Mouse (Mus musculus) G1E (cell line): ENCODE measurements around the gene Myh7b.

Source experiments
- CTCF ChIP-seq: IDR thresholded peaks from 2 replicates; pipeline ENCODE4 v1.5.1; 2012; ENCODE audit warnings: low read depth, low read length, inconsistent platforms, mixed read lengths
- GATA1 ChIP-seq: IDR thresholded peaks from 2 replicates; pipeline ENCODE4 v1.6.1; 2012; ENCODE audit warnings: borderline replicate concordance, low read length, inconsistent platforms, mixed read lengths
- POLR2AphosphoS5 ChIP-seq: IDR thresholded peaks from 2 replicates; pipeline ENCODE4 v1.6.1; 2012; ENCODE audit warnings: low read depth, low read length, inconsistent platforms; ENCODE audit not compliant: insufficient replicate concordance
- TAL1 ChIP-seq: conservative IDR thresholded peaks from 2 replicates; pipeline ENCODE4 v1.6.1; 2012; ENCODE audit warnings: low read depth, low read length, inconsistent platforms, mixed read lengths

DNA sequence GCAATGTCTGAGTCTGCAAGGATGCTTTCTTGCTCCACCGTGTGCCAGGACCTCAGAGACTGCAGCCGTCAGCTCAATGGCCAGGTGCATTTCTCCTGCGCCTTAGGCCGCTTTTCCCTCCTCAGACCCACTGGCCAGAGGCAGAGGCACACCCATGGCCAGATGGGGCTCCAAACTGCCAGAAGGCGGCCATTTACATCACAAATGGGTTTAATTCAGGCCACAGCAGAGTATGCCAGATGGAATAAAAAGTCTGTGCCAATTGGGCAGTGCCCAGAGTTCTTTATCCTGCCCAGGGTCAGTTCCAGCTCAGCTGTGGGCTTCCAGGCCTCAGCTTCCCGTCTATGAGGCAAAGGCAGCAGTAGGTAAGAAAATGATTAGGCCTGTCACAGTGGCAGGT is 29.6 kb downstream of the Myh7b start:
- TF ChIP-seq CTCF (no peak), GATA1 (no peak), TAL1 (no peak), POLR2AphosphoS5 (no peak)
